Mouse (Mus musculus): Measurements from ENCODE around the gene Etfdh. TPM values are rescaled to one million over a fixed set of nuclear protein-coding genes. Genes with fewer than 3 reads are reported as not detected.

Etfdh gene
- total RNA-seq, 2 experiments from 2014 or later, result 26.1 to 26.7 TPM

DNA sequence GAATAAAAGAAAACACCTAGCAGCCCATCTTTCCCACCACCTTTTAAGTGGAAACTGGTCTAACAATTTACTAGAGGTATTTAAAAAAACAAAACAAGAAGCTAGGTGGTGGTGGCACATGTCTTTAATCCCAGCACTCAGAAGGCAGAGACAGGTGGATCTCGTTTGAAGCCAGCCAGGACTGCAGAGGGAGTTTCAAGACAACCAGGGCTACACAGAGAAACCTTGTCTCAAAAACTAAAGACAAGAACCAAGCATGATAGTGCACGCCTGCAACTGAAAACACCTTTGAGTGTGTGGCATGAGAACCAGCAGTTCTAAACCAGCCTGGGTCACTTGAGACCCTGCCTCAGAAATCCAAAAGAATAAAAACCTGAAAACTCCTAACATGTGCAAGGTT is 65.8 kb downstream of the Etfdh start:
- intact Hi-C loops (cut with DNase I), result loop anchor here (10.0 kb wide), 1 partner anchor 49 kb away; no protein-coding TSS in a partner anchor
- DNase-seq (ENCODE audit: extremely low spot score in 1 of 2, low spot score in 2 of 2), result no peak
- Histone ChIP-seq H3K4me3 (no peak overlapping the region), H3K27ac (no peak overlapping the region)
- no peak for TF ChIP-seq CTCF (IDR thresholded peaks at IDR 0.05)

DNA sequence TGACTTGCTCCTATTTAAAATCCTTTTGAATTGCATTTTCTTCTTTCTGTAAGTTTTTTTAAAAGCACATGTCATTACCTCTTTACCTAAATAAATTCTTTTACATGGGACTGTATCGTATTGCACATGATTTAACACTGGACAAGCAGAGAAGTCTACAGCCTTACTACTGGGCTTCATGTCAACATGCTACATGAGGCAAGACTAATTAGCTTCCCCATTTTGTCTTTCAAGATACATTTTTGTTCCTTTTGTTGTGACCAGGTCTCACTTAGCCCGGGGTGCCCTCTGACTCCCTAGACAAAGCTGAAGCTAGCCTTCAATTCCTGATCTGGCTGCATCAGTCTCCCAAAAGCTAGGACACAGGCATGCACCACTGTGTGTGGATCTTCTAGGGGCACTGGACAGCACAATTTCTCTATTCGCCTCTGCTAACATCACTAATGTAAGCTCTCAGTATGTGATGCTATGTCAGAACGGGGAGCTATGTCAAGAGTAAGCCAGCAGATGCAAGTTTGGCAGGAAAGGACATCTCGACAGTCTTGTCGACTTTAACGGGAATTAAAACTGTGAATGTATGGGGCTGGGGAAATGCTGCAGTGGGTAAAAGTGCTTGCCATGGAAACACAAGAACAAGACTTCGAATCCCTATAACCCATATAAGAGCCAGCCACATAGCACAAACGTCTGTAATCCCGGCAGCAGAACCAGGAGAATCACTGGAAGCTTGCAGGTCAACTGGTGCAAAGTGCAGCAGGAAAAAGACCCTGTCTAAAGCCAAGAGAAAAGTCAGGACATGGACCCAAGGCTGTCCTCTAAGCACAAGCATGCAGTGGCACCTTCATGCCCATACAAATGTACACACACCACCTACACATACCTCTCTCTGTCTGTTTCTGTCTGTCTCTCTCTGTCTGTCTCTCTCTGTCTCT is 67.2 kb downstream of the Etfdh start:
- no peak for TF ChIP-seq CTCF (IDR thresholded peaks at IDR 0.05)
- no peak for DNase-seq (ENCODE audit: extremely low spot score in 1 of 2, low spot score in 2 of 2)
- no peak overlapping the region for H3K4me3 ChIP-seq
- H3K27ac ChIP-seq, result no peak overlapping the region
- intact Hi-C loops (cut with DNase I), result loop anchor here (10.0 kb wide), 1 partner anchor 47 kb away; no protein-coding TSS in a partner anchor

DNA sequence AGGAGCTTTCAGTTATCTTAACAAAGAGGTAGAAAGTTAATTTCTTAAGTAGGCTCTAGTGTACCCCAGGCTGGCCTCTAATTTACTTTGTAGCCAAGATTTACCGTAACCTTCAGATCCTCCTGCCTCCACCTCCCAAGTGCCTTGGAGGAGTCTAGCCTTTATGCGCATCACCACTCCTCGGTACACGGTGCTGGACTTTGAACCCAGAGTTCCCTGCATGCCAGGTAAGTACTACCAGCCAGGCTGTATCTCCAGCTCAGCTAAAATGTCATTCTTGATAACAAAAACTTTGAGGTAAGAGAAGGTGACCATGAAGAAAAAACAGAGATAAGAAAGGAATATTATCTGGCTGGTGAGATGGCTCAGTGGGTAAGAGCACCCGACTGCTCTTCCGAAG is 68.7 kb downstream of the Etfdh start:
- DNase-seq (ENCODE audit: extremely low spot score in 1 of 2, low spot score in 2 of 2), result no peak
- Histone ChIP-seq H3K27ac (no peak overlapping the region), H3K4me3 (no peak overlapping the region)
- intact Hi-C loops (cut with DNase I), result loop anchor here (10.0 kb wide), 1 partner anchor 46 kb away; no protein-coding TSS in a partner anchor
- TF ChIP-seq CTCF (IDR thresholded peaks at IDR 0.05), result no peak

DNA sequence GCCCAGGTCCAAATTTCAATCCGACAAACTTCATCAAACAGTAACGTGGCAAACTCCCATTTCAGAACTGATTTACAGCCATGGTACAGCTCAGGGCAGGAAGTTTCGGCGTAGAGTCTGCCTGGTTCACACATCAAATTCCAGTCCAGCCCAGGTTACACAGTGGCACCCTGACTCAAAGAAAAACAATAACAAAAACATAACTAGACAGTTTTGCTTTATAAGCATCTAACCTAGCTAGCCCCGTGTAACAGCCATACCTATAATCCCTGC is 69.6 kb downstream of the Etfdh start:
- DNase-seq (ENCODE audit: extremely low spot score in 1 of 2, low spot score in 2 of 2), result no peak
- no peak overlapping the region for H3K4me3 ChIP-seq
- peak overlapping the region; percentile 0; the same call in 1 of the 2 replicates for H3K27ac ChIP-seq
- intact Hi-C loops (cut with DNase I), result loop anchor here (10.0 kb wide), 1 partner anchor 45 kb away; no protein-coding TSS in a partner anchor
- no peak for TF ChIP-seq CTCF (IDR thresholded peaks at IDR 0.05)

DNA sequence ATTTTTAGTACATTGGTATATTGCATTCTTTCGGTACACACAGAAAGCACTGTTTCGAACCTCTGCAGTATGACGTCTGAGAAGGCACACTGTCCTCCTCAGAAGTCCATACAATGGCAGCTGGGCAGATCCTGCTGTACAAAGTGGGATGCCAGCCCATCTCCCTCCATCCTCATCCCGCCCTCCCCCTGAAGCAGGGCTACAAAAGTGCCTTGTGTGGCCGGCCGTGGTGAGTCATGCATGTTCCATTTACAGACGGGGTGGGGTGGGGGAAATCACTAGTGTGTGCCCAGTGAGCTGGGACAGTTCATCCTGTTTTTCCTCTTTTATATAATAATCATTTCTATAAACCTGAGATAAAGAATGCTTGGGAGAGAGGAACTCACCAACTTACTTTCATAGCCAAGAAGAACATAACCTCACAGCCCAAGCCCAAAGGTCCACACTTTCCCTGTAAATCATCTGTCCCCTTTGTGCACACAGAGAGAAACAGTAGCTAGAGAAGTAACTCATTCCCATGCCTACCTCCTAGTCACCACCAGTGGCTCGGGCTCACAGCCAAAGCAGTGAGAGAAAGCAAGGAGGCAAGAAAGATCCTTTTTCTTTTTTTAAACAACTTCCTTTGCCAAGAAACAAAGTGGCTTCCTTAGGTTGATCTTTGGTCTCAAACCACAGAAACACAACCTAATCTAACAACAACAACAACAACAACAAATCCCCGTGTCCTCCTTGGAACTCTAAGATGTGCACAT is 70.1 kb downstream of the Etfdh start:
- peak; percentile 22 for TF ChIP-seq CTCF (IDR thresholded peaks at IDR 0.05)
- peak overlapping the region; percentile 21; the same call in 1 of the 2 replicates for H3K27ac ChIP-seq
- H3K4me3 ChIP-seq, result no peak overlapping the region
- peak; percentile 32 to 41 for DNase-seq (ENCODE audit: extremely low spot score in 1 of 2, low spot score in 2 of 2)
- intact Hi-C loops (cut with DNase I), result no loop called here

DNA sequence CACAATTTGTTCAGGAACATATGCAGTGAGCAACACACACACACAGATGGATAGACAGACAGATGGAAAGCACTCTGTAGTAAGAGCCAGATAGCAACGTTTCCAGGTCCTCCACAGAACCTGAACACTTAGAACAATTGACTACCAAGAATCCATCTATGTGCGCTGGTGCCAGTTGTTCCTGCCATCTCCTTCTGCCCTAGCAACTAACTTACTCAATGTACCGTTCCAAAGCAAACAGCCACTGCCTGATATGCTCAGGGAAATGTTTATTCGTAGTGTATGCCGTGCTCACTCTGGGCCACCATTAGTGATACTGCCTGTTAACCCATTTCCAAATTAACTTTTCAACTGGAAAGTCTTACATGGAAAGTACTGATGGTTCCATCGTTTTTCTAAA is 74.2 kb downstream of the Etfdh start:
- intact Hi-C loops (cut with DNase I), result no loop called here

More for the DNA sequence above, 74.2 kb downstream of the Etfdh start:
- TF ChIP-seq CTCF (IDR thresholded peaks at IDR 0.05), result no peak
- Histone ChIP-seq H3K4me3 (no peak overlapping the region), H3K27ac (no peak overlapping the region)
- no peak for DNase-seq (ENCODE audit: extremely low spot score in 1 of 2, low spot score in 2 of 2)

Other genes starting within 250 kb of the Etfdh start
- gene Fnip2, start 61.7 kb downstream of the Etfdh start, total RNA-seq (2021), result 10 to 100 TPM; 17.7 to 20.2 TPM
- gene Ppid, start 38.2 kb downstream of the Etfdh start, total RNA-seq (2021), result 10 to 100 TPM; 67.2 to 73.7 TPM
- 1 to 10 TPM in 1 of 2 experiments, under 1 TPM in 1; 0.87 to 1.3 TPM for gene 4930579G24Rik, start 421 bp downstream of the Etfdh start, total RNA-seq (2021)
- 10 to 100 TPM; 14.4 to 14.5 TPM for gene Rxfp1, start 108.4 kb upstream of the Etfdh start, total RNA-seq (2021)
- gene Tmem144, start 223.3 kb upstream of the Etfdh start, total RNA-seq (2021), result 10 to 100 TPM; 10.5 to 12.0 TPM